Mouse (Mus musculus) 416B (cell line): ENCODE results near the gene Intu.

Experiments
- DNase-seq: peaks from one replicate; pipeline ENCODE4 v3.0.0; 2011; ENCODE audit warnings: low read depth

The Intu gene

GRCm38 (mm10) chr3:40685855-40686515, 154.9 kb downstream of the Intu start:
- no peak for DNase-seq

- DNase-seq = no peak
Observed at GRCm38 (mm10) chr3:40686836-40687235, 155.8 kb downstream of the Intu start.

- DNase-seq = peak; percentile 54
Observed at GRCm38 (mm10) chr3:40687588-40687987, 156.5 kb downstream of the Intu start.

- no peak for DNase-seq
Observed at GRCm38 (mm10) chr3:40691566-40691965, 160.5 kb downstream of the Intu start.

GRCm38 (mm10) chr3:40693435-40693834, 162.3 kb downstream of the Intu start:
- no peak for DNase-seq

- no peak for DNase-seq
Observed at GRCm38 (mm10) chr3:40693960-40694359, 162.9 kb downstream of the Intu start.

GRCm38 (mm10) chr3:40694438-40694837, 163.4 kb downstream of the Intu start:
- peak; percentile 78 for DNase-seq

GRCm38 (mm10) chr3:40695162-40695561, 164.1 kb downstream of the Intu start:
- DNase-seq = peak; percentile 25

GRCm38 (mm10) chr3:40698834-40699233, 167.7 kb downstream of the Intu start:
- DNase-seq = peak; percentile 17

- DNase-seq = peak; percentile 80
Observed at GRCm38 (mm10) chr3:40704816-40705430, 173.8 kb downstream of the Intu start.

- no peak for DNase-seq
Observed at GRCm38 (mm10) chr3:40708655-40709054, 177.6 kb downstream of the Intu start, which contains the start of gene Slc25a31. Gene Slc25a31, plus strand, starts transcription at chr3:40708855.

- no peak for DNase-seq
Observed at GRCm38 (mm10) chr3:40716056-40716455, 185.0 kb downstream of the Intu start.

GRCm38 (mm10) chr3:40719022-40719421, 187.9 kb downstream of the Intu start:
- no peak for DNase-seq

- no peak for DNase-seq
Observed at GRCm38 (mm10) chr3:40738381-40738912, 207.4 kb downstream of the Intu start.

GRCm38 (mm10) chr3:40744024-40744835, 213.1 kb downstream of the Intu start, which contains the start of gene Hspa4l:
Gene Hspa4l, plus strand, starts transcription at chr3:40744495.
- DNase-seq = no peak

GRCm38 (mm10) chr3:40744836-40745660, 214.0 kb downstream of the Intu start:
- peak; percentile 87 for DNase-seq

- DNase-seq = peak; percentile 85
Observed at GRCm38 (mm10) chr3:40745661-40746547, 214.8 kb downstream of the Intu start.
